Mouse (Mus musculus) c-Kit-positive CD71-positive TER-119-positive erythroid progenitor cells, embryonic 14.5 days (primary cell): ENCODE results near the gene Frmd4a.

Experiments used
- DNase-seq: peaks from one replicate; pipeline ENCODE4 v3.0.0-alpha.2; 2013; ENCODE audit warnings: low spot score

Frmd4a gene

GRCm38 (mm10) chr2:4142221-4142950 is 124.9 kb downstream of the Frmd4a start:
- DNase-seq = no peak

GRCm38 (mm10) chr2:4144424-4144823 is 126.9 kb downstream of the Frmd4a start:
- DNase-seq = no peak

GRCm38 (mm10) chr2:4152521-4153040 is 135.1 kb downstream of the Frmd4a start:
- DNase-seq = no peak

- no peak for DNase-seq
These were observed 135.7 kb downstream of the Frmd4a start for GRCm38 (mm10) chr2:4153131-4153631.

GRCm38 (mm10) chr2:4154036-4154653 is 136.6 kb downstream of the Frmd4a start:
- no peak for DNase-seq

- DNase-seq = no peak
These were observed 137.1 kb downstream of the Frmd4a start for GRCm38 (mm10) chr2:4154654-4155047.

GRCm38 (mm10) chr2:4155406-4155805 is 137.9 kb downstream of the Frmd4a start:
- no peak for DNase-seq

GRCm38 (mm10) chr2:4156511-4156910 is 139.0 kb downstream of the Frmd4a start:
- no peak for DNase-seq

GRCm38 (mm10) chr2:4157396-4157795 is 139.9 kb downstream of the Frmd4a start:
- no peak for DNase-seq

GRCm38 (mm10) chr2:4159574-4160203 is 142.2 kb downstream of the Frmd4a start:
- DNase-seq = no peak

GRCm38 (mm10) chr2:4166191-4166590 is 148.7 kb downstream of the Frmd4a start:
- DNase-seq = no peak

- DNase-seq = no peak
These were observed 149.6 kb downstream of the Frmd4a start for GRCm38 (mm10) chr2:4167131-4167530.

- DNase-seq = no peak
These were observed 152.2 kb downstream of the Frmd4a start for GRCm38 (mm10) chr2:4169726-4170125.

GRCm38 (mm10) chr2:4170189-4170588 is 152.7 kb downstream of the Frmd4a start:
- no peak for DNase-seq

GRCm38 (mm10) chr2:4184991-4185390 is 167.5 kb downstream of the Frmd4a start:
- DNase-seq = no peak

GRCm38 (mm10) chr2:4187521-4187920 is 170.0 kb downstream of the Frmd4a start:
- no peak for DNase-seq

GRCm38 (mm10) chr2:4188303-4188702 is 170.8 kb downstream of the Frmd4a start:
- no peak for DNase-seq

- DNase-seq = no peak
These were observed 172.8 kb downstream of the Frmd4a start for GRCm38 (mm10) chr2:4190345-4190744.

- DNase-seq = no peak
These were observed 173.5 kb downstream of the Frmd4a start for GRCm38 (mm10) chr2:4190995-4191394.

- no peak for DNase-seq
These were observed 175.7 kb downstream of the Frmd4a start for GRCm38 (mm10) chr2:4193206-4193605.

GRCm38 (mm10) chr2:4194324-4195014 is 177.0 kb downstream of the Frmd4a start:
- DNase-seq = no peak

- no peak for DNase-seq
These were observed 178.5 kb downstream of the Frmd4a start for GRCm38 (mm10) chr2:4196041-4196440.
